Mouse (Mus musculus) right cerebral cortex, postnatal 4 days (tissue): ENCODE measurements around the gene Gsg1.

Experiments used
- DNase-seq: peaks from one replicate; pipeline ENCODE4 v3.0.0-alpha.2; 2022

Gene Gsg1

DNA sequence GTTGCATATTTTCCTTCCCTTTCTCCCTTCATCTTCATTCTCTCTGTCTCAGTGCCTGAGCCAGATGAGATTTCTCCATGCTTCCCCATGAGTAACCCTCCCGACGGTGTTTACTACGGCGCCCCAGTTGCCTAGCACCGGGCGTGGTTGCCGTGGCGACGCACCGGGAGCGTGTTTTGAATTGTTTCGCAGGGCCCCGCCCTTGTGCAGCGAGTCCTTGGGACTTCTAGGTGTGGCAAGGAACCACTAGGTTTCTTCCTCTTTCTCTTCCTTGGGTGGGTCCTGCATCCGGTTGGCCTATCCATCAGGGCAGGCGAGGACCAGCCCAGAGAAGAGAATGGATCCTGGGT lies 1.4 kb downstream of the Gsg1 start:
- DNase-seq: peak; percentile 85

DNA sequence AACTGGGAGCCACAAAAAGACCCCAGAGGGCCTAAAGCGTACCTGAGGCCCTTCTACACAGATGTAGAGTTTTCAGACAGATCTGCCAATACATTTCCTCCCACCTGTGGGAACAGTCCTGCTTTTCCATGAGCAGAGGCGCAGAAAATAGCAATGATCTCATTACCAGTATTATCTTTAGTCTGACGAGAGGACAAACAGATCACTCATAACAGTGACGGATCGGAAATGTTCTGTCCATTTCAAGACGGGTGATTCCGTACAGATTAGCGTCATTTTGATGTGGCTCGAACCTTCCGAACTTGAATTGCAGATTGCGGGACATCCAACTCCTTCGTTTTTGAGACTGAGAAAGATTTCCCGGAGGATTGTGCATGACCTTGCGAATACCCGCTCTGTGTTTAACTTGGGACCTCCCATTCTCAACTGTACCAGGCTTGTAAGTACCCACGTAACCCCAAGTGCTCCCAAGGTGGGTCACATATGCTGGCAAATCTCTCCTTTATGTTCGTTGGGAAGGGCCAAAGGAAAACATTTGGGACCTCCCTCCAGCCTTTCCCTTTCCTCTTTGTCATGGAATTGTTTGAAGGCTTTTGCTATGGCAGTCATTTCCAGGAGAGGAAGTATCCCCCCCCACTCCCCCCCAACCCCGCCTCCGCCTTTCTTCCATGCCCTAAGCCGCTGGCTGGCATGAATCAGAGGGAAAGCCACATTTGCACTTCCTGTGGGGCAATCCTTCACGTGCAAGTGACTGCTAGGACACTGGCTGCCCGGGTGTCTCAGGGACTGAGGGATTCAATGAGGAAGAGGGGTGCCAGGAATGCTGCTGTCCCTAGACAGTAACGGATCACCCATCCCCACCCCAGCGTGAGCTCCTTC lies 2.1 kb downstream of the Gsg1 start:
- peak; percentile 23 for DNase-seq

DNA sequence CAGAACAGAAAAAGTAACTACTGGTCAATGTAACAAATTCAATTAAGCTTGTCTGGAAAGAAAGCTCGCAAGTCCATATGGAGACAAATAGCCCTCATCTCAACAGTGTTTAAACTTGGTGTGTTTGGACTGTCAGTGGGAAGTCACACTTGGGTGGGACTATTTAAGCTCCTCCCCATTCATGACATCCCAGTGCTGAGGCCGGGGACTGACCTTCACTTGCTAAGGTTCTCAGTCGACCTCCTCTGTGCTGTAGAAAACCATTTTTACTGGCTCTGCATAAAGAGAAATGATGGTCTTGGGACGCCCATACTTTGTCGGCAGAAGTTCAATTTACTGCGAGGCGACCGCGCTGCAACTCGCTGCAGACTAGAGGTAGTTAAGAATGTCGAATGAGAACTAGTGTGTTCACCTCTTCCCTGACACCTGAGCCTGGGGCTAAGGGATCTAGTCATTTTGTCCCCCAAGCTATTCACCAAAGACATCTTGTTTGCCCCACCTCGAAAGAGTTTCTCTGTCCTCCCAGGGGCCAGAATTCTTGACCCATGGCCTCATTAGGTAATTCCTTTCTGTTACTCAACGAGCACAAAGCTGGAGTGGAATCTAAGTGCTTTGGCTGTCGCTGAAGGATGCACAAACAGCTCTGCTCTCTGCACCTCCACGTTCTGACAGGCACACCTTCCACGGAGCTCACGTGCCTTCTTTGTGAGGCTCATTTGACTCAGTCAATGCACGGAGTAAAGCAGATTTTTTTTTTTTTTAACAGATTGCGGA lies 3.0 kb downstream of the Gsg1 start:
- no peak for DNase-seq

DNA sequence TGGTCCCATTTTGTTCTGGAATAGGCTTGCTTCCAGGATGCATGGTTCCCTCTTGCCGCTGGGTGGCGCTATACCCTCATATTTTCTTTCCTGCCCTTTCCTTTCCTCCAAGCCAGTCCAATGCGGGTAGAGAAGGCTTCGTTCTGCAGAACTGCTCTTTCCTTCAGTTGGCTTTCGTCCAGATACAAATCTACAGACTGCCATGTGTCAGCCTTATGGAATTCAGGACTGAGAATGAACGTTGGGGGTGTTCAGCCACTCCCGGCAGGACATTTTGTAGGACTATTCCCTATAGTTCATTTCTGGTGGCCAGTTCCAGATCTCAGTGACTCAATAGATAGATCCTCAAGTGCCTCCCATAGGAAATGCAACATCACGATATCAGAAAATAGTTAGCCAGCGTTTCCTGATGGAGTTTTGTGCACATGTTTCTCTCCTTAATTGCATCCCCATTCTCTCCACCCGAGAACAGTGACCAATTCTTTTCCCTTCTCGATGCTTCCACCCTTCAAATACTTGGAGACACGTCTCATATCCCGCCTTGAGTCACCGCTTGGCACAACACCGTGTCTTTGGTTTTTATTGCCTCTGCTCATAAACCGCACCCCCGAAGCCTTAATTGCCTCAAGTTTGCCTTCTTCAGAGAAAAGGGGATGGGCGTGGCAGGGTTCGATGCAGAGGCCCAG lies 4.2 kb downstream of the Gsg1 start:
- DNase-seq: peak; percentile 73

DNA sequence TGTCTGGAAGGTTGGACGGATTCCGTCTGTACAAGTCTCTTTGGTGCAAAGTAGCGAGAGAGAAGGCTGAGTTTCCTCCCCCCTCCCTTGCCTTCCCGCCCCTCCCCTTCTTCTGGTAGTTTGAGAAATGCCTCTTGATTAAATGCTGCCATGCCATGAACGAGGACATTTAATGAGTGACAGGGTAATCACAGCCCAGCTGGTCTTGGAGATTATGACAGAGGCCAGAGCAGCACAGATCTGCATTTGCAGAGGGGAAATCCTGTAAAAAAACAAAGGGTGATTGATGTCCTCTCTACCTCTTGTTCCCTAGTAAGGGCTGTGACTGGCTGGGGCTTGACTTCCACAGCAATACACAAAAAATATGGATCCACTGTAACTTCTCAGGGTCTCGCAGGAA lies 6.3 kb downstream of the Gsg1 start:
- no peak for DNase-seq

DNA sequence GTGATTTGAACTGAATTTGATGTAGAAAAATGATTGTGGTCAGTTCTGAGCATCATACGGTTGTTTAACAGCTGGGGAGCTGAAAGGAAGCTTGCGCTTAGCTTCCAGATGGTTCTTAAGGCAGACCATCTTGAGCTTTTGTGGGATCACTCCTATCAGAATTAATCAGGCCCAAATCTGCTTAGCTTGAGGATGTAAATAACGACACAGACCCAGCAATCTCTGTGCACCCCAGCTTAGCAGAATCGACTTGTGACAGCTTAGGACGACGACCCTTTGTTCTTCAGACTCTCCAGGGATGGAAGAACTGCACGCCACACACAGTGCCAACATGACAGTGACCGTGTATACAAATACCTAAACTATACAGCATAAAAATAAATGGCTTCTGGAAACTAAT lies 8.6 kb downstream of the Gsg1 start:
- no peak for DNase-seq

DNA sequence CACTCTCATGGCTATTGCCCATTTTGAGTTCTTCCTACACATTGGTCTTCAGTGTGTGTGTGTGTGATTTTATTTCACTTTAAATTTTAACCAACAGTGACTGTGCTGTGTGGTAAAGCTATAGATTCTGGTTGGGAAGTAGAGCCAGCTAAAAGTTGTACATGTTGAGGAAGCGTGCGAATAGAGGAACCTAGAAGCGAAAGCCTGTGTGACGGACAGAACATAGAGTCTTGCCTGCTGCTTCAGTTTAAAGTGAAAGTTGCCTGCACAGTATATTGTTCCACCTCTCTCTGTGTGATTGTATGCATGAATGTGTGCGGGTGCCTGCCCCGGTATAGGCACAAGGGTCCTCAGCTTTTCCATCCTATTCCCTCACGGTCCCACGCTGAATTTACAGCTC lies 13.8 kb downstream of the Gsg1 start:
- DNase-seq: no peak

DNA sequence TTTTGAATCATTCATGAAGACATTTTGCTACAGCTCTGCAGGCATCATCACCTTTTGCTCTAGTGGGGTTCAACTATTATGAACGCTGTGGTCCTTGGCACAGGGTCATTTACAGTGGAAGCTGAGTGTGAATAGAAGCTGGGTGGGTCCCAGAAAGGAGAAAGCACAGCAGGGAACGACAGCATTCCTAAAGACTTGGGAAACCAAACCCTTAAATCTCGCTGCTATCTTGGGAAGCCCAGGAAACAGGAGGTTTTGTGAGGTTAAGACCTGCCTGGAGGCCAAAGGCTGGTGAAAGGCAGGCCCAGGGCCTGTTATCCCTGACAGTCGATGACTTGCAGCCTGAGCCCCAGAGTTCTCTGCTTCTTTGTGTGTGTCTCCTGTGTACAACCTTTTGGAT lies 15.9 kb downstream of the Gsg1 start:
- DNase-seq: no peak

DNA sequence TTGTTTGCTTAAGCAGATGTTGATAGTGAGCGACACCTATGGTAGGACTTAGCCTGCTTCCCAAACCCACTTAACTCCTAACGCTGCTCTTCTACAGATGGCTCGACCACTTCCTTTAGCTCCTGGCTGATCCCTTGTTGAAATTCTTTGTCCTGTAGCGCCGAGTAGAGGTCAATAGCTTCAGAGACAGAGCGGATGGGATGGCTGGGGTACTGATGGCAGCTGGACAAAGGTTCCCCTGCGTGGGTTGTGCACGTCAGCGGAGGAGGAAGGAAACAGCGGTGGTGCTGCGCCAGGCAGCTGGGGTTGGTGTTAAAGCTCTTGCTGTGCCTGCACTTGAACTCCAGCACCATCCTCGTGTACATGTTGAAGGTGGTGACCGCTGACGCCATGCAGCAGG lies 16.8 kb downstream of the Gsg1 start:
- no peak for DNase-seq

DNA sequence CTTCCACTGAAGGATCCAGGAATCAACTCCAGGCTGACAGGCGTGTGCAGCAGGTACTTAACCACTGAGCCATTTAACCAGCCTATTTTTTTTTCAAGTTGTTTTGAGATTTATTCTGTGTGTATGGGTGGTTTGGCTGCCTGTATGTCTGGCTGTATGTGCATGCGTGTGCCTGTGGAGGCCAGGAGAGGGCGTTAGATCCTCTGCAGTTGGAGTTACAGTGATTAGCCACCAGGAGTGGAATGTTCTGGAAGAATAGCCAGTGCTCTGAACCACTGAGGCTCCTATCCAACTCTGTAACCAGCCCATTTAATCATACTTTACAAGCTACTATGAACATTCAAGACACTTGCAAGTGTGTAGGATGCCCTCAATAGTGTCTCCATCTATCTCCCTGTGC lies 17.6 kb downstream of the Gsg1 start:
- DNase-seq: no peak

DNA sequence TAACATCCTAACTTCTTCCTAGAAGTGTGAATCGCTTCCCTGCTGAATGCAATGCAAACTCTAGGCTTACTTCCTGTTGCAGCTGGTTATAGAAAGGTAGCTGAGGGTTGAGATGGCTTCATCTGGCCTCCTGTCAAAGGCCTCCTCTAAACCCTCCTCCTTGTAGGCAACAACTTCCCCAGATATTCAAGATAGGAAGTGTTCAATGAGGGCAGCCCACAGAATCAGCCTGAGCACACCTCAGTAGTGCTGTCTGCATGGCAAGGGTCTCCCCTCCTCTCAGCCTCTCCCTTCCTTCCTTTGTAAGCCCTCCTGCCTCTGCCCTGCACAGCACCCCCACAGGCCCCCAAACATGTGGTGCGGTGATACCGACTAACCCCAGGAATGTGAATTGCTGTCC lies 18.4 kb downstream of the Gsg1 start:
- DNase-seq: no peak

DNA sequence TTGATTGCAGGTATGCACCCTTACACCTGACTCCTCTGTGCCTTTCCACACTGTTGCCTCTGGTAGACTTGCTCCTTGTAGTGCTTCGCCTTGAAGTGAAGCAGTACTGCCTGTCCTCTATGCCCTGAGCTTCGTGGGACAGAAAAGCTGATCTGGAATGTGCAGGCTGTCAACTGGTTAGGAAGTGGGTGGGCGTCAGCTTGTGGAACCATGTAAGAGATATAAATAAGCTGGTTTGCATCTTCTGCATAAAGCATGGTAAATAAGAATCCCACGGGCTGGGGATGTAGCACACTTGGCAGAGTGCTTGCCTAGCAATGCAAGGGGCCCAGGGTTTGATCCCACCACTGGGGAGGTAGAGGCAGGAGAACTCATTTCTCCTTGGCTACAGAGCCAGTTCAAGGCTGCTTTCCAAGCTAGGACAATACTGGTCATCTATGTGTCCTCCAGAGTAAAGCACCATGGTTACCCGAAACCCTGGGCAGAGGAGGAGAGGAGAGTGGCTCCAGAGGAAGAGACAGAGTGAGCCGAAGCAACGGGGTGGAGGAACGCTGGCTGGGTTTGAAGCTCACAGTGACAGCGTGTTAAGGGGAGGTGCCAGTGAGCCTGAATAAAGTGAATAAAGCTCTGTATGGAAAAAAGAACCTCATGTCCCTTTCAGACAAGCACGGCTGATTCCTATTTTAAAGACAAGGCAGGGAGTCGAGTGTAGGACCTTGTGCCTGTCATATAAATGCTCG lies 21.5 kb downstream of the Gsg1 start:
- DNase-seq: no peak

DNA sequence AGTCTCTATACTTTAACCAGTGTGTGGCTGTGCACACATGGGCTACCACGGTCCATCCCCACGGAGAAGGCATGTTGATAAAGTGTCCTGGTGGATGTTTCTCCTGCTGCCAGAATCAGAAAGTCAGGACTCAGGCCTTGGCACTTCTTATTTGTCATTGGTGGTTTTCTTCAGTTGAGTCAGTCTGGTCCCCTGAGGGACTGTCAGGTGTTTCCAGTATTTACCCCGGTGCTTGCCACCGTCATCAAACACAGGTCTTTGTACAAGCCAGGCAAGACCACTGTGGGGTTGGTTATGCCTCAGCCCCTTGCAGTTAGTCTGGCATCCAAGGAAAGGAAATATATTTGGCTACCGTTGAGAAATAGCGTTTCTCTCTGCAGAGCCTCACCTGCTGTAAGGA lies 23.6 kb downstream of the Gsg1 start:
- no peak for DNase-seq

DNA sequence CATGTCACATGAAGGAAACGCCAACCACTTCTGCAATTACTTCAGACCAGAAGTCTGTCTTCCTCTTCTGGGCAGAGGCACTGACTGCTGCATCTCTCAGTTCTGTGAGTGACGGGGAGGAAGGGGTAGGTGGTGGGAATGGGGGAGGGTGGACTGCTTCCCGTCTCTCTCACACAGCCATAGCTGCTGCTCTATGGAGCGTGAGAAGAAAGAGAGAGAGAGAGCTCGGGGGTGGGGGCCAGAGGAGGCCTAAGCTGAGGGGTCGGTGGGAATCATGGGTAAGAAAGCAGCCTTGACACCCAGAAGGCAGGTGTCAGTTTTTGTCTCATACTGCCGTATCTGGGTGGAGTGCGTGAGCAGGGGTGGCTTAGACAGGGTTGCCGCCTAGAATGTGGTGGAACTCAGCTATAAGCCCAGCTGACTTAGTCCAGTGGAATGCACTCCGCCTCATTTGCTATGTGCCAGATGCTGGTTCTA lies 25.6 kb downstream of the Gsg1 start:
- no peak for DNase-seq

DNA sequence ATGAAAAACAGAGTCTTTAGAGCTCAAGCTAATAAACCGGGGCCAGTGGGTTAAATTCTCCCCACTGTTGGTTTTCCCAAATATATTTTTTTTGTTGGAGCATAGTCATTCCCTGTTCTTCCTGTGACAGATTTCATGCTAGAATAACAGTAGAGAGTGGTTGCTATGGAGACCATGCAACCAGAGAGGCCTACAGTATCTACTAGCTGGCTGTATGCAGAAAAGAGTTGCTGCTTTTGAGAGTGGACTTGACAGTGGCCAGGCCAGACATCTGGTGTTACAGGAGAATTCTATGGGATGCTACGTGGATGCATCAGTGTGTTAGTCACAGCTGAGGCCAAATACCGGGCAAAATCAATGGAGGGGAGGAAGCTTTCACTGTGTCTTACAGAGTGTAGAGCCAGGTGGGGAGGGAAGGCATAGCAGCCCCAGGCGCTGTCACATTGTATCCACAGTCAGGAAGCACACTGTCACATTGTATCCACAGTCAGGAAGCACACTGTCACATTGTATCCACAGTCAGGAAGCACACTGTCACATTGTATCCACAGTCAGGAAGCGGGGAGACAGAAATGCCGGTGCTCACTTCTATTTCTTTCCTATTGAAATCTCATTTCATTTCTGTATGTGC lies 30.2 kb downstream of the Gsg1 start:
- DNase-seq: no peak

DNA sequence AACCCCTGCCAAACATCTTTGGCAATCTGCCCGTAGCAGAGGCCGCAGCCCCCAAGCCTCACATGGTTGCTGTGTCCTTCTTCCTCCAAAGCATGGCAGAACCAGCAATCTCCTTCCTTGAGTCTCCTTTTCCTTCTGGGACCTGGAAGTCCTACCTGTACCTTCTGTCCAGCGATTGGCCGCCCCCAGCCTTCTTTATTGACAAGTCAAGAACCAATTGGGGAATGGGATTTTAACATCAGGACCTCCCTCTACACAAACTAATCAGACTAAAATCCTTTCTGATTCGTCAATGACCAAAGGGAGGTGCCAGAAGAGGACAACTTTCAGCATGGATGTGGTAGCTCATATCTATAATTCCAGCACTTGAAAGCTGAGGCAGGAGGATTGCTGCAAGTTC lies 34.2 kb downstream of the Gsg1 start:
- no peak for DNase-seq

DNA sequence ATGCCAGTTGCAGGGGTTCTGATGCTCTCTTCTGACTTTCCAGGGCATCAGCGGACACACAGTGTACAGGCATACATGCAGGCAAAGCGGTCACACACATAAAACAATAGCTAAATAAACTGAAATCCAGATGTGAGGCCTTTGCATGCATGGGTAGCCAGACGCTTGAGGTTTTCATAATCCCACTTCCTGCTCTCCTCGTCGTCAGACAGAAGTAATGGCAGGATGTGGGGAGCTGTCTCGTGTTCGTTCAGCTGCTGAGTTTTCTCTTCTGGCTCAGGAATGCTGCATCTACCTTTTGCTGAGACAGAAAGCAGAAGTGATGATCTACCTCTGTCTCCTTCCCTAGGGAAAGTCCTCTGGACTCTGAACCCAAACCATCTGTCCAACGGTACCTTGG lies 35.8 kb downstream of the Gsg1 start:
- no peak for DNase-seq

DNA sequence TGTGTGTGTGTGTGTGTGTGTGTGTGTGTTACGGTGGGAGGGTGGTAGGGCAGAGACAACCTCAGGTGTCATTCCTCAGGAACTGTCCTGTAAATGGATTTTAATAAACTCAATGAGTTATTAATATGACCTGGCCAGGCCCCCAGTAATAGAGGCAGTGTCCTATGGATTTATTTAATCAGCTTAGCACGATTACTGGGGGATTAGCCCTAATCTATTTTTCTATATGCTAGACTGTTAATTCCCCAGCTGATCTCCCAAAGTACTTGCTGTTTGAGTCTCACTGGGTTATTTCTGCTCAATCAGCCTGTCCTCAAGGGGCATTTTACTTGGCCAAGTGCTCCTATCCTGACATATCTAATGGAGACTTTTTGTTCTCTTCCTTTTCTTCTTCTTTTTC lies 41.5 kb downstream of the Gsg1 start:
- no peak for DNase-seq

DNA sequence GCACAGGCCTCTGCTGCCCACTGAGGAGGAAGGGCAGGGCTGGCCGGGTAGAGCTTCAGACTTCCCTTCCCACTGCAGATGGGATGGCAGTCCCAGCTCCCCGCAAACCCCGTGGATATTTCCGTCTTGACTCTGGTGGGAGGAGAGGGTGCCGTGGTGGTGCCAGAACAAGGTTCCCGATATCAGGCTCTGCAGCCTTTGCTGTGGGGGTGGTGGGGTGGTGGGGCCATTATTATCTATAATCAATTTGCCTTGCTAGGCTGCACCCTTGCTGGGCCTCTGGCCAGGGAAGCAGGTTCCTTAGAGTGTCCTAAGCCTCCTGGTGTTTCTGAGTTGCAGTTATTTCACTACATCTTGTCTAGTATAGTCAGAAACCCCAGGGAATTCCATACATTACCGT lies 43.0 kb downstream of the Gsg1 start:
- no peak for DNase-seq

DNA sequence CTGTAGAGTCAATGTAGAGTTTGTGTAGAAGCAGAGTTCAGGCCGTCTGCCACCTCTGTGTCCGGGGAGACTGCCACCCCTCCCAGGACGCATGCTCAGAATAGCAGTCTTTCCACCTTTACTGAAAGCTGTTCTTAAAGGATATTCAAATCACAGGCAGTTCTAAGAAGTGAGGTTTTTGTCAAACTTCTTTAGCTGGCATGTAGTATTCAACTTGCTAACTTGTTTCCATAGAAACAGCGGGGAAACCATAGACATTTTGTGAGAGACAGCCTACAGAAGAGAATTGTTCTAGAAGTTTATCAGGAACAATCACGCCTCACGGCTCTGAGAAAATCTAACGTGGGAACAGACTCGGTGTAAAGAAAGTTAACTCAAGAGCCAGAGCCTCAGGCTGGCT lies 47.2 kb downstream of the Gsg1 start:
- DNase-seq: no peak

DNA sequence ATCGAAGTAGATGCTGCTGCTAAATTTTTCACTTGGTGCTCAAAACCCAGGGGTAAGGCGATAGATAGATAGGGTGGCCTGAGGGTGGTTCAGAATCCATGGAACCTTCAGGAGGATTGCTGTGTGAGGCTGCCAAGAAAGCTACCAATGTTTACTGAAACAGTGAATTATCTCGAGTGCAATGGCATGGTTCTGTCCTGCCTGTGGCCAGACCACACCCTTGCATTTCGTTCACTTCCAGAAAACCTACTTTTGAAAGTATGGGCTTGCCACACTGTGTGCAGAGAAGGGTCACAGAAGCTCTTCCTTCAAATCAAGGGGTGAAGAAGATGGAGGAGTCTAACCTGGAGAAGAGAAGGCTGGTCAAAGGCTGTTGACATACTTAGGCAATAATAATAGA lies 48.3 kb downstream of the Gsg1 start:
- DNase-seq: no peak

DNA sequence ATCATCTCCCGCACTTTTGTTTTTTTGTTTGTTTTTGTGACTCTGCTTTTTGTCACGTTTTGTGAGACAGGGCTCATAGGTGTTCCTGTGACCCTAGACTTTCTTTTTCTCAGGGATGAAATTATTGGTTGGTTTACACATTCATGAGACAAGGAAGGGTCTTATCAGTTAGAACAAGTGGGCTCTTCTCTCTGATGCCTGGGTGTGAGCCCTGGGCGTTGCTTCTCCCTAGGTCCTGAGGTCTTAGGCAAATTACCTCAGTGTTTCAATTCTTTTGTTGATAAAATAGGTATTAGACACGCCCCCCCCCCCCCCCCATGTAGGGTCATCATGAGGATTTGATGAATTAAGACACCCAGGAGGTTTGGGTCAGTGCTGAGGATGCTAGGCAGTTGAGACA lies 49.3 kb downstream of the Gsg1 start:
- no peak for DNase-seq

DNA sequence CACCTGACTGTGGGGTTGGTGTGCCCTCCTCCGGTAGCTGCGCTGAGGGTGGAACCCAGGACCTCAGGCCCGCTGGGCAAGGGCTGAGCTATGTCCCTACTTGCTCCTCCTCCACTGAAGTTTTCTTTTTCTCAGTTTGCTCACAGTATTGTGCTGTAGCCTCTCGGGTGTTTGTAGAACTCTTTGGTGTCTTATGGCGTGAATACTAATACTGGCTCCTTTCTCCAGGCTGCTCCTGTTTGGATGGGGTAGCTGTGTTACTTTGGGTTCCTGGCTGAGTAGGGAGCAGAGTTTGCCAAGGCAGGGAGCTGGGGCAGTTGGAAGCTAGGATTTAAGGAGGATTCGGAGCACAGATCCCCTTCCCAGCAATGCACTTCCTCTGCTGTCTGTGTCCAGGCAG lies 50.4 kb downstream of the Gsg1 start:
- no peak for DNase-seq
